Mouse (Mus musculus) kidney, postnatal 4 days (tissue): ENCODE measurements around the gene Duox2.

Experiments
- DNase-seq, 2 experiments: peaks; one replicate each; pipeline ENCODE4 v3.0.0; 2021; ENCODE audit warnings: mixed read lengths in 2 of 2

The Duox2 gene

DNA sequence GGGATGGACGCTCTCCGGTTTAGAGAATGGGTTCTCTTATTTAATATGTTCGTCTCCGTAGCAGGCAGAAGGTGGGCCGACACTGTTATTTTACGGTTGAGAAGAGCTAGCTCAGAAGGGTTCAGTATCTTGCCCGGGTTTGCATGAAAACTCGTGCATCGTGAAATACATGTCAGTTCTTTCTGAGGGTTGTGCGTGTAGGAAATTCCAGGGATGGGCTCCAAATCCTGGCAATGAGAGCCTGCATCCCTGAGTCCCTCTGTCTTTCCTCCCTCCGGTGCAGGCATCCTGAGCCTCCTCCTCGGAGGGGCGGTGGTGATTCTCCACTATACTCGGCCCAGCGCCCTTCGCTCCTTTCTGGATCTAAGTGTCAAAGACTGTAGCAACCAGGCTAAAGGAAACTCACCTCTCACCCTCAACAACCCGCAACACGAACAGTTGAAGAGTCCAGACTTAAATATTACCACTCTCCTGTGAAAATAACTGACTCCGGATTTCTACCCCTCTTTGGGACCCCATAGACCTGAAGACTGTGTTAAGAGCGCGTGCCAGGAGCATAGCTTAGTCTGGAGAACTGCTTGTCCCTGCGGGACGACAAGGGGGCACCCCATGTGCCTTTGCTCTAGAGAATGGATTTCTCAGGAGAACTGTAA, 3.8 kb upstream of the Duox2 start:
- no peak for DNase-seq

DNA sequence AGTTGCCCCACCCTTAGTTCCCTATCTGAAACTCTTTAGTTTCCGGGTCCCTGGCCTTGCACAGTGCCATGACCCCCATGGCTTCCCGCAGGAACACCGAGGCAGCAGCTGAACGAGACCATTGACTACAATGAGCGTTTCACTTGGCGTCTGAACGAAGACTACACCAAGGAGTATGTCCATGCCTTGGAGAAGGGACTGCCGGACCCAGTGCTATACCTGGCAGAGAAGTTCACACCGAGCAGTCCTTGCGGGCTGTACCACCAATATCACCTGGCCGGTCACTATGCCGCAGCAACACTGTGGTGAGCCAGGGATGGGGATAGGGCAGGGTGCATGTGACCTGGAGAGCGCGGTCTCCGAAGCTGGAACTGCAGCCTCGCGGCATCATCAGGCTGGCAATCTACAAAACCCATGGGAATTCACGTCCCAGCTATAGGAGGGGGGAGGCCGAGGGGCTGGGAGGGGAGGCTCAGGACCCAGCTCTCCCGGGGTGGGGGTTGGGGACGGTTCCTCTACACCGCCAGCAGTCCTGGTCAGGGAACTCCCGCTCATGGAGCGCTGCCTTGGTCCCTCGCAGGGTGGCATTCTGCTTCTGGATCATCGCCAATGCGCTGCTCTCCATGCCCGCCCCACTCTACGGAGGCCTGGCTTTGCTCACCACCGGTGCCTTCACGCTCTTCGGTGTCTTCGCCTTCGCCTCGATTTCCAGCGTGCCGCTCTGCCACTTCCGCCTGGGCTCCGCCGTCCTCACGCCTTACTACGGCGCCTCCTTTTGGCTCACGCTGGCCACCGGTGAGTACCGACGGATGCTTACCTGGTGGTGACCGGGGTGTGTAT, 3.1 kb upstream of the Duox2 start:
- DNase-seq, result peak; percentile 36 to 49

DNA sequence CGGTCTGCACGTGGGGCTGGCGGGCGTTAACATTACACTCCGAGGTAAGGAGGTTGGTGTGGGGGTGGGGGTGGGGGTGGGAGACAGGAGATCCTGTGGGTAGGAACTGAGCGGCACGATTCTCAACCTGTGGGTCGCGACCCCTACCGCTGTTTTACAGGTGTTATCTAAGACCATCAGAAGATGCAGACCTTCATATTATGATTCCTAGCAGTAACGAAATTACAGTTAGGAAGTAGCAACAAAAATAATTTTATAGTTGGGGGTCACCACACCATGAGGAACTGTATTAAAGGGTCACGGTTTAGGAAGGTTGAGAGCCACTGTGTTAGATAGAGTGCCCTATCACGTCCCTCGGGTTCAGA, 2.4 kb upstream of the Duox2 start:
- DNase-seq, result no peak

DNA sequence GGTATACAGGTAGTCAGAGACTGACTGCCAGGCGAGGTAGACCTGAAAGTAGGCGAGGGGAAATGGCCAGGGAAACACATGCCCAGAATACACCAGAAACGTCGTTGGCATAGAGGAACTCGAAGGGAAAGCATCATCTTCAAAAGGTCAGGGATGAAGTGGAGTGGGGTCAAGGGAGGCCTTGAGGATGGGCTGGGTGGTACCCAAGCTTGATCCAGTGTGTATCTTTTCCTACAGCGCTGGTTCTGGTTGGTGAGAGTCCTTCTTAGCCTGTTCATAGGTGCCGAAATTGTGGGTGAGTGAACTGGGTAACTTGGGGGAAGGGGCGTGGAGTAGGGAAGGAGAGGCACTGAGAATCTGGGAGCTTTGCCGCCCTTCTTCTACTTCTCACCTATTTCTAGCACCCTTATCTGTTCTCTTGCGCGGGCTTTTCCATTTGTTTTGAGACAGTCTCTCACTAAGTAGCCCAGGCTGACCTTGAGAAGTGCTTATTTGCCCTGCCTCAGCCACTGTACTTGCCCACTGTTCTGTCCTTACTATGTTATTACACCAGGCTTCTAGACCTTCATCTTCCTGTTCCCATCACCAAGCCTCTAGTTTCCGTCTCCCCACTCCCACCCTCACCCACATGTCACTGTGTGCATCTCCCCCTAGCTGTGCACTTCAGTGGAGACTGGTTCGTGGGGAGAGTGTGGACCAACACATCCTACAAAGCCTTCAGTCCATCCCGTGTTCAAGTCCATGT, 1.8 kb upstream of the Duox2 start:
- DNase-seq, result no peak

DNA sequence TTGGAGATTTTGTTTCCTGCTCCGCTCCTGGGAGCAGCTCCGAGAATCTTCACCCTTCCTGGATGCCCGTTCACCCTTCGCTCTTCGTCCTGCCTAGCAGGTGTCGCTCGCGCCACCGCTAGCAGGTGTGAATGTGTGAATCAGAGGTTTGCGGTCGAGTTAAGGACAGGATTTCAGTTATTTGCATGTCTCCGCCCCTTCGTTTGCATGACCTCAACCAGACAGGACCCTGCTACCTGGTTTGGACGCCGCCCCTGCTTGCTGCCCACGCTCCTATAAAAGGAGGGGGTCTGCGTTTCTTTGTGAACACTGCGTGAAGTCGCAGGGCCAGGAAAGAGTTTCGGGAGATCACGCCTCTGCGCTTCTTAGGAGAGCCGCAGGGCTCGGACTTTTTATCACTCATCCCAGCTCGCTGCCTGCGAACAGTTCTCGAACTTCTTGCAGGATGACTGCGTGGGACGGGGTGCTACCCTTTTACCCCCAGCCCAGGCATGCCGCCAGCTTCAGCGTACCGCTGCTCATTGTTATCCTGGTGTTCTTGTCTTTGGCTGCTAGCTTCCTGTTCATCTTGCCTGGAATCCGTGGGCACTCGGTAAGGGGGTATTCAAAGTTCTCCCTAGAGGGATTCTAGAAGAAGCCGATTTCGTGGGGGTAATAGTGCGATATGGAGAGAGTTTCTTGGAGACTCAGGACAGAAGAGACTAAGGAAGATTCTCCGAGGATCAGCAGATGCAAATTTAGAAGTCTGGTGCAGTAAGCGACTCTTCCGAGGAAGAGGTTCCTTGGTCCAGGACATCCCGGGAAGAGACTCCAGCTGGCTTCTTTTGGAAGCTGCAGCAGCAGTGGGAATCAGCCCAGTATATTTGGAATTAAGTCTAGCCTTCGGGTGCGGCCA, 594 bp upstream of the Duox2 start, which contains the start of gene Duoxa2:
TSS of gene Duoxa2 (plus strand) at position 305 of the 895 bp plus-strand sequence.
- peak; percentile 44 to 47 for DNase-seq

GRCm38 (mm10) chr2:122297271-122298095, 766 bp downstream of the Duox2 start:
- no peak for DNase-seq

- no peak for DNase-seq
Measured at GRCm38 (mm10) chr2:122294916-122295315, 3.3 kb downstream of the Duox2 start.

DNA sequence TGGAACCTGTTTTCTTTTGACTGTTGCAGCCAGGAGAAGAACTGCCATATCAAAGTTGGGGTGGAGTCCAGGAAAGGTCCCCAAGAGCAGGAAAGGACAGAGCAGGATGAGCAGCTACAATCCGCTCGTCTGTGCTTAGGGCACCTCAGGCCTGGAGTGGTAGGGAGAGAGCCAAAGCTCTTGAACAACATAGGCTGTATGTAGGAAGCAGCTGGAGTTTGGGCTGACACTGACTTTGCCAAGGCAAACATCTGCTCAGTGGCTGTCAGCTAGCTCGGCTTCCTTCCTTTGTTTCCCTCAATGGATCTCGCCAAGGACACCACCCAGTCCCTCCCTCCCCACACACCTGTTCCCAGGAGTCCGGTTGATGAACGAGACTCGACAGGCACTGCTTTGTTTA, 12.1 kb downstream of the Duox2 start:
- no peak for DNase-seq

DNA sequence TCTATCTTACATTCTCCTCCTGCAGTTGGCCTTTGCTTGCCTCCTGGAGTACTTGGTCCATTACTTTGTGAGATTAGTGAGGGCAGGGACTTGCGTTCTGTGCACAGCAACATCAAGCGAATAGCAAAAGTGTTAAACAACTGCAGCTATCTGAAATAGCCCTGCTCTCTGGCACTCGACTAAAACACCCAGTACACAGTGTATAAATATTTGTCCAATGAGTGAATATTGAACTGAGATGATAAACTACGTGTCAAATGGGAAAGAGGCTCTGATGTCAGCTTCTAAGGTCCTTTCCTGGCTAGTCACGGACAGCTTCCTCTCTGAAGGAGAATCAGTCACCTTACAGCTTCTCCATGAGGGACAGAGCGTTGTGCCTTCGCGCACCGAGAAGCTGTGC, 14.2 kb downstream of the Duox2 start:
- DNase-seq, result no peak

GRCm38 (mm10) chr2:122278769-122279168, 19.5 kb downstream of the Duox2 start:
- DNase-seq, result no peak

GRCm38 (mm10) chr2:122266407-122267193, 31.6 kb downstream of the Duox2 start:
- no peak for DNase-seq

- DNase-seq, result no peak
Measured at GRCm38 (mm10) chr2:122264690-122265089, 33.6 kb downstream of the Duox2 start.

- no peak for DNase-seq
Measured at GRCm38 (mm10) chr2:122260729-122261128, 37.5 kb downstream of the Duox2 start.

DNA sequence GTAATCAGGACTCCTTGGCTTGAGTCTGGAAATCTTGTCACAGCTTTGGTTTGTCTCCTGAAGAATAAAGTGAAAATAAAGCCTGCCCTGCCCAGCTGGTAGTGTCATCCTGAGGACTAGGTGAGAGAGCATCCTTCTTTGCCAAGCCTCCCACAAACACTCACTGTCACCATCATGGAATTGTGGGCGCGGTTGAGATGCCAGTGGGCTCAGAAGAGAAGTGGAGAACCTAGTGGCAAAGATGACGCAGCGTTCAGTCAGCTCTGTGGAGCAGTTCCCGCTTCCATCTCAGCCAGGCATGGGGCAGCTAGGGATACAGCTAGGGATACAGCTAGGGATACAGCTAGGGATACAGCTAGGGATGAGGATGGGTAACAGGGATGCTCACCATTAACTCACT, 42.3 kb downstream of the Duox2 start:
- no peak for DNase-seq

GRCm38 (mm10) chr2:122247786-122248185, 50.5 kb downstream of the Duox2 start:
- DNase-seq, result no peak

GRCm38 (mm10) chr2:122243671-122244131, 54.5 kb downstream of the Duox2 start:
- peak; percentile 78 to 84 for DNase-seq

DNA sequence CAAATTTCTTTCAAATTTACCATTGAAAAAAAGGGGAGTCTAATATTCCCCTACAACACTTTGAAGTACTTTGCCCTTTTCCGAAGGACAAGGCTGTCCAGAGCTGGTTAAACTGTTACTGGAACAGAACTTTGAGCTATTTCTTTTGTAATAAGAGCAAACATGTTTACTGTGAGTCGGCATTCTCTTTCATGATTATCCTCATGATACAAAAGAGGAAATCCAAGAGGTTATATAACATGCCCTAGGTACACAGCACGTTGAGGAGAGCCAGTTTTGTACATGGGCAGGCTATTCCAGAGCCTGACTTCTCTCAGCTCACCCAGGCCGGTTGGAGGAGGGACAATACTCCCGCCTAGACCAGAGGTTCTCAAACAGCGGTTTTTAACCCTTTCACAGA, 56.3 kb downstream of the Duox2 start:
- DNase-seq, result no peak

- DNase-seq, result no peak
Measured at GRCm38 (mm10) chr2:122241226-122241625, 57.0 kb downstream of the Duox2 start.

- no peak for DNase-seq
Measured at GRCm38 (mm10) chr2:122240735-122241134, 57.5 kb downstream of the Duox2 start.

GRCm38 (mm10) chr2:122237891-122238470, 60.3 kb downstream of the Duox2 start:
- no peak for DNase-seq
